Mouse (Mus musculus) heart, embryonic 15.5 days (tissue): ENCODE measurements around the gene Trip10. TPM values are rescaled to one million over a fixed set of nuclear protein-coding genes. Genes with fewer than 3 reads are reported as not detected.
A peak's percentile ranks its signal among the peaks of the same experiment; 100 is the strongest.
"Not testable (repeated sequence)": the region's sequence is repeated elsewhere in the genome, so short reads cannot be mapped to it uniquely, and the experiment has no call there.

Experiments
- ATAC-seq: fragments of 200-750 bp; cut with Nextera tagmentation; replicated peaks from 2 replicates; pipeline ENCODE4 v1.8.0; 2017; ENCODE audit warnings: low read depth, moderate TSS enrichment; ENCODE audit not compliant: insufficient number of reproducible peaks, insufficient read depth, low FRiP score
- H3K27ac ChIP-seq: fragments of 300-500 bp; sonication (generic); 2 replicates; pipeline ENCODE4 v1.5.1; 2015; ENCODE audit warnings: mild to moderate bottlenecking, inconsistent platforms
- H3K27me3 ChIP-seq: fragments of 300-500 bp; sonication (generic); 2 replicates; pipeline ENCODE4 v1.6.1; 2015; ENCODE audit warnings: inconsistent platforms
- H3K36me3 ChIP-seq: fragments of 300-500 bp; sonication (generic); 2 replicates; pipeline ENCODE4 v1.6.1; 2015; ENCODE audit warnings: mild to moderate bottlenecking, inconsistent platforms
- H3K4me1 ChIP-seq: fragments of 300-500 bp; sonication (generic); replicated peaks from 2 replicates; pipeline ENCODE4 v1.6.1; 2015; ENCODE audit warnings: inconsistent platforms
- H3K4me2 ChIP-seq: fragments of 300-500 bp; sonication (generic); 2 replicates; pipeline ENCODE4 v1.6.1; 2015; ENCODE audit warnings: inconsistent platforms, mild to moderate bottlenecking, moderate library complexity
- H3K4me3 ChIP-seq: fragments of 300-500 bp; sonication (generic); 2 replicates; pipeline ENCODE4 v1.5.1; 2015; ENCODE audit warnings: mild to moderate bottlenecking, inconsistent platforms
- H3K9ac ChIP-seq: fragments of 300-500 bp; sonication (generic); 2 replicates; pipeline ENCODE4 v1.6.1; 2015; ENCODE audit warnings: mild to moderate bottlenecking, inconsistent platforms
- H3K9me3 ChIP-seq: fragments of 300-500 bp; sonication (generic); replicated peaks from 2 replicates; pipeline ENCODE4 v1.6.1; 2016; ENCODE audit warnings: inconsistent platforms
- WGBS: fragments of 180-500 bp; shearing (Covaris S2); methylation state at CpG from one replicate; pipeline ENCODE4 v1.1.7; 2015; ENCODE audit warnings: mixed read lengths; 5-methylcytosine and 5-hydroxymethylcytosine counted together
- polyA plus RNA-seq: library from polyadenylated mRNA; unstranded; fragments of >200 nt; fragmentation: Nextera tagmentation; extraction: Ambion mirVana; gene quantifications from 2 replicates; pipeline ENCODE4 v1.2.1, GENCODE M21; 2015

Gene Trip10
- polyA plus RNA-seq, 1 experiment from 2014 or later, result 39.1 TPM

DNA sequence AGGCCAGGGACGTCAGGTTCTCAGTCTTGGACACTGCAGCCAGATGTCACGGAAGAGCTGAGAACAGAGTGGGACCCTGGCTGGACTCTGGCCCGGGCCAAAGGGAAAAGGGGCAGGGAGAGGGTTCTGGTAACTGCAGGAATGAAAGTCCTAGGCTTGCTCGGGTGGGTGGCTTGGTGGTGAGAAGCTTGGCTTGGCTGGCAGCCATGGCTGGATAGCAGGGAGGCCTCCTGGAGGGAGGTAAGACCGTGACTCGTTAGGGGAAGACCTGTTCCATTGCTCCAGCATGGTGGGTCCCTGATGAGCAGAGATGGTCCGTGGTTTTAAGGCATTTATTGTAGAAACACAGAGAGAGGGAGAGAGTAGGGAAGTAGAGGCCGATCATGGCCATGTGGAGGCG is 22.0 kb downstream of the Trip10 start:
- Histone ChIP-seq H3K4me2 (no peak overlapping the region), H3K27me3 (0 out of 2 replicates have a peak, but pooled peaks cover 7% of the 10 kb centered on the region), H3K4me1 (peaks cover 16% of the 10 kb centered on the region), H3K27ac (no peak overlapping the region), H3K9me3 (no peaks in the 10 kb centered on the region), H3K36me3 (no peaks in the 10 kb centered on the region), H3K9ac (no peak overlapping the region), H3K4me3 (no peak overlapping the region)
- no peak for ATAC-seq
- WGBS, result 46% methylated on average over 9 of the region's 9 CpGs

DNA sequence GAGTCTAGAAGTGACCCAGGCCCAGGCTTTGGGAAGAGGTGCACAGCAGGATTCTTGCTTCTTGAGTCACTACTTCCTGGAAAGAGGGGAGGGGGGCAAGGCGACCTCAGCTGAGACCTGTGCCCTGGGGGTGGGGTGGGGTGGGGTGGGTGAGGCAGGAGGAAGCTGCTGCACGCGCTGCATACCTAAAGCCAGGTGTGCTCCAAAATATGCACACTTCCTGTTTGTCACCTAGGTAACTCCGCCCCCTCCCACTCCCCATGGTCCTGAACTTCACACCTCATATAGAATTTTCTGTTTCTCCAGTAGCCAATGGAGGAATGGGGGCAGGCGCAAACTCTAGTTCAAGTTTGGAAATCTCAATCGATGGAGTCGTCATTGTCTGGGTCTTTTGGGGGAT is 24.6 kb downstream of the Trip10 start:
- Histone ChIP-seq H3K4me3 (no peak overlapping the region), H3K27ac (no peak overlapping the region), H3K27me3 (peaks cover 8% of the 10 kb centered on the region; the same call in 1 of the 2 replicates), H3K4me2 (no peak overlapping the region), H3K36me3 (no peaks in the 10 kb centered on the region), H3K4me1 (peaks cover 17% of the 10 kb centered on the region), H3K9me3 (no peaks in the 10 kb centered on the region), H3K9ac (no peak overlapping the region)
- WGBS, result 34% methylated on average over 7 of the region's 7 CpGs
- ATAC-seq, result no peak

DNA sequence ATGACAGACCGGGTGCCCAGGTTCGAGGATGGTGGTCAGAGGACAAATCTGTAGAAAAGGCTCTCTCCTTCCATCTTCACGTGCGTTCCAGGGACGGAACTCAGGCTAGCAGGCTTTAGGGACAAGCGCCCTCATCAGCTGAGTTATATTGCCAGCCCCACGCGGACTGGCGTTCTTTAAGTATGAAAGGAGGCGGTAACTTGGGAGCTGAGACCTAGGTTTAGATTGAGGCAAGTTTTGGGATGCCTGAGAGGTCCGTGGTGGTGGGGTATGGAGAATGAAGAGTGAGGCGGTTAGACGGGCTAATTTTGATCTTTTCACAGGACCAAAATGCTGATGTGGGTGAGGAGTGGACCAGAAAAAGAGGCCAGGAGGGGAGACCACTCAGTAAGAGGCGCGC is 25.4 kb downstream of the Trip10 start:
- no peaks in the 10 kb centered on the region for H3K36me3 ChIP-seq

DNA sequence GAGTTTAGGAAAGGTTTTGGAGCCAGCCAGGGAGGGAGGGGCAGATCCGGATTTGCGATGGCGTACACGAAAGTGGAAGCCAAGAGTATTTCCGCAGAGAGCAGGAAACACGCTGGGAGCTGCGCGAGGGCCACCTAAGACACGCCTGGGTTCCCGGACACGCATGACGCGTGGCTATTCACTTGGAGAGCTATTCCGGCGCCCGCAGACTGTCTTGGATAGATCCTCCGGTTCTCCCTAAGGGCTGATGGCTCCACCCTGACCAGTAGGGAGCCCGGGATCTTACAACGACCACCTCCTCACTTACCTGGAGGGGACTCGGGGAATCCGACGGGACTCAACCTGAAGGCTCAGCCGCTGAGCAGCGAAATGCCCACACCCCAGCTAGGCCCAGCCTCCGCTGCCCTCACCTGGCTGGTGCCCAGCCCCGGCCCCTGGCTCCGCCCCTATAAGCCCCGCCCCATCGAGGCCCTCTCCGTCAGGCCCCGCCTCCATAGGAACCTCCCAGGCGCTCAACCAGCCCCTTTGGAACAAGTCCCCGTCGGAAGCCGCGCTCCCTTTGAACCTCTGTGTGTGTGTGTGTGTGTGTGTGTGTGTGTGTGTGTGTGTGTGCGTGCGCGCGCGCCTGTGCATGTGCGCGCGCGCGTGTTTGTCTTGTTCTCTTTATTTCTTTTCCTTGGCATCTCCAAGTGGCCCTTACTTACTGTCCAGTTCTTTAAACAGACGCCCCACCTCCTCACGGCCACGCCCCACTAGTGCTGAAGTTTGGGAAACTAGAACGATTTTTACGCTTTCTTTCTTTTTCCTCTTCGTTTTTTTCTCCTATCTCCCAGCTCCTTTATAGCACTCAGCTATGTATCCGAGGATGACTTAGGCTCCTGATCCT is 26.1 kb downstream of the Trip10 start:
- Histone ChIP-seq H3K4me2 (peak overlapping the region; percentile 81), H3K36me3 (no peaks in the 10 kb centered on the region), H3K4me3 (peak overlapping the region; percentile 66), H3K27me3 (peaks cover 23% of the 10 kb centered on the region), H3K4me1 (peaks cover 17% of the 10 kb centered on the region), H3K27ac (0 out of 2 replicates have a peak overlapping the region, but pooled peaks have one; percentile 17), H3K9ac (peak overlapping the region; percentile 53), H3K9me3 (no peaks in the 10 kb centered on the region)
- ATAC-seq, result peak; percentile 78
- under 1% methylated on average over 51 of the region's 53 CpGs for WGBS

More for the DNA sequence above, 25.4 kb downstream of the Trip10 start:
- H3K4me1 ChIP-seq, result peaks cover 17% of the 10 kb centered on the region
- 5% methylated on average over 15 of the region's 15 CpGs for WGBS
- H3K9me3 ChIP-seq, result no peaks in the 10 kb centered on the region
- peak overlapping the region; percentile 81 for H3K4me2 ChIP-seq
- H3K9ac ChIP-seq, result peak overlapping the region; percentile 50
- 0 out of 2 replicates have a peak overlapping the region, but pooled peaks have one; percentile 17 for H3K27ac ChIP-seq
- ATAC-seq, result no peak
- peak overlapping the region; percentile 66 for H3K4me3 ChIP-seq
- H3K27me3 ChIP-seq, result peaks cover 16% of the 10 kb centered on the region; the same call in 1 of the 2 replicates

DNA sequence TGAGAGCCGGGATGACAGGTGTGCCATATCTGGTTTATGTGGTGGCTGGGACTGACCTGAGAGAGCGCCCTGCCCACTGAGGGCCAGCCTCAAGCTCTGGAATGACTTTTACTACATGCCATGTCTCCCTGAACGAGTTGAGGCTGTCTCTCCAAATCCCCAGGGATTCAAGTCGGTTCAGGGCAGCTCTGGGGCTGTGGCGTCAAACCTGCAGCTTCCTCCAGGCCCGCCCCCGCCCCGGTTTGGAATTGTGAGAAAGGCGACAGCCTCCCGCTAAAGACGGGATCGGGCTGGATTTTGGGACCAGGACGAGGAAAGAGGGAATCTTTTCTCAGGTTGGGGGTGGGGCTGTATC is 26.7 kb downstream of the Trip10 start:
- Histone ChIP-seq H3K4me1 (peaks cover 17% of the 10 kb centered on the region), H3K9me3 (no peaks in the 10 kb centered on the region), H3K9ac (peak overlapping the region; percentile 53; the same call in 1 of the 2 replicates), H3K27ac (no peak overlapping the region), H3K36me3 (no peaks in the 10 kb centered on the region), H3K4me2 (peak overlapping the region; percentile 81), H3K4me3 (peak overlapping the region; percentile 66), H3K27me3 (peaks cover 24% of the 10 kb centered on the region)
- no peak for ATAC-seq
- 4% methylated on average over 13 of the region's 13 CpGs for WGBS

DNA sequence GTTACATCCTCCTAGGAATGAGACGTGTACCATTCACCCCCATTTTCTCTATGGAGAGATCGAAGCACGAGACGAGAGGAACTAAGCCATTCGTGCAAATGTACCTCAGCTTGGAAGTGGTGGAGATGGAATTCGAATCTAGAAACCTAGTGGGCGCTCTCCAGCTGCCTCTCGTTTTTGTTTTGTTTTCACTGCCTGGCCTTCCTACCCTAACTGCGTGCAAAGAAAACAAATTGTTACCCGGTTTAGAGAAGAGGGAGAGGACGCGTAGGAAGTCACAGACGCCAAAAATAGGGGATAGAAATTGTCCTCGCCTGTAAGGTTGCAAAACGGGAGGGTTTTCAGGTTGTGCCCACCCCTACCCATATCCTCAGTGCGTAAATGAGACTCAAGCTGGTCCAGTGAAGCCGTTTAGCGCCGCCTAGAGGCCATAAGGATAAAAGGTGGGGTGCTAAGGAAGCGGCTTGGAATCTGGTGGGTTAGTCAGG is 27.4 kb downstream of the Trip10 start:
- Histone ChIP-seq H3K9me3 (no peaks in the 10 kb centered on the region), H3K4me2 (peak overlapping the region; percentile 81), H3K9ac (peak overlapping the region; percentile 53), H3K27ac (peak overlapping the region; percentile 56), H3K27me3 (peaks cover 24% of the 10 kb centered on the region), H3K36me3 (no peaks in the 10 kb centered on the region), H3K4me1 (peaks cover 17% of the 10 kb centered on the region), H3K4me3 (peak overlapping the region; percentile 66)
- WGBS, result under 1% methylated on average over 20 of the region's 20 CpGs
- ATAC-seq, result peak; percentile 43; the same call in 1 of the 2 replicates

DNA sequence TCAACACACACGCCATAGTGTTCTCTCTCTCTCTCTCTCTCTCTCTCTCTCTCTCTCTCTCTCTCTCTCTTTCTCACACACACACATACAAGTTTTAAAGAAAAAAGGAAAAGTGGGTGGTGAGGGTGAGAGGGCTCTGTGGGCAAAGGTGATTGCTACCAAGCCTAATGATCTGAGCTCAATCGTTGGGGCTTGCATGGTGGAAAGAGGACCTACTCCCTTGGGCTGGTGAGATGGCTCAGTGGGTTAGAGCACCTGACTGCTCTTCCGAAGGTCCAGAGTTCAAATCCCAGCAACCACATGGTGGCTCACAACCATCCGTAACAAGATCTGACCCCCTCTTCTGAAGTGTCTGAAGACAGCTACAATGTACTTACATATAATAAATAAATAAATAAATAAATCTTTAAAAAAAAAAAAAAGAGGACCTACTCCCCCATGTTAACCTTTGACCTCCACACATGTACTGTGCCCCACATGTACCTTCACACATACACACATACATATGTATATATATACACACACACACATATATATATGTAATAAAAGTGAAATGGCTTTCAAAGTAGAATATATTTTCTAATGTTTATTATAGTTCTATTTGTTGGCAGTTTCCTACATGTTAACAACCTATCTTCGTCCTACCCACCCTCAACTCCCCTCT is 28.5 kb downstream of the Trip10 start:
- not testable (repeated sequence) for H3K9me3 ChIP-seq, H3K27ac ChIP-seq, H3K36me3 ChIP-seq, H3K9ac ChIP-seq, H3K4me3 ChIP-seq, H3K4me2 ChIP-seq, ATAC-seq
- Histone ChIP-seq H3K27me3 (peaks cover 17% of the 10 kb centered on the region), H3K4me1 (peaks cover 17% of the 10 kb centered on the region)
- 75% methylated on average over 5 of the region's 5 CpGs for WGBS

DNA sequence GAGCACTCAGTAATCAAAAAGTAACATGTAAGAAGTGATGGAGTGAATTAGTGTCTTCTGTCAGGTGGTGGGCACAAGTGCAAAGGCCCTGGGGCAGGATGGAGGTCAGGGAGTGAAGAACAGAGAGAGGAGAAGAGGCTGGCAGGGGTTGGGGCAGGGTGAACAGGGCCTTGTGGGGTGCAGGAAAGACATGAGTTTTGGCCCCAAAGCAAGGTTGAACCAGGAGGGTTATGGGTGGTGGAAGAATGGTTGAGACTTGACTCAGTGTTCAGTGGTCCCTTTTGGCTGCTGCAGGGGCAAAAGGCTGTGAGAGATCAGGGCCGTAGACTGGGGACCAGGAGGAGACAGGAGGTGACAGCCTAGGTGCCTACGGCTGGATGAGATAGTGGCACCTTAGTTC is 29.3 kb downstream of the Trip10 start:
- Histone ChIP-seq H3K27me3 (peaks cover 17% of the 10 kb centered on the region), H3K9ac (no peak overlapping the region), H3K36me3 (no peaks in the 10 kb centered on the region), H3K27ac (no peak overlapping the region), H3K4me2 (no peak overlapping the region), H3K4me1 (peaks cover 17% of the 10 kb centered on the region), H3K9me3 (no peaks in the 10 kb centered on the region), H3K4me3 (no peak overlapping the region)
- no peak for ATAC-seq
- WGBS, result 63% methylated on average over 2 of the region's 2 CpGs

DNA sequence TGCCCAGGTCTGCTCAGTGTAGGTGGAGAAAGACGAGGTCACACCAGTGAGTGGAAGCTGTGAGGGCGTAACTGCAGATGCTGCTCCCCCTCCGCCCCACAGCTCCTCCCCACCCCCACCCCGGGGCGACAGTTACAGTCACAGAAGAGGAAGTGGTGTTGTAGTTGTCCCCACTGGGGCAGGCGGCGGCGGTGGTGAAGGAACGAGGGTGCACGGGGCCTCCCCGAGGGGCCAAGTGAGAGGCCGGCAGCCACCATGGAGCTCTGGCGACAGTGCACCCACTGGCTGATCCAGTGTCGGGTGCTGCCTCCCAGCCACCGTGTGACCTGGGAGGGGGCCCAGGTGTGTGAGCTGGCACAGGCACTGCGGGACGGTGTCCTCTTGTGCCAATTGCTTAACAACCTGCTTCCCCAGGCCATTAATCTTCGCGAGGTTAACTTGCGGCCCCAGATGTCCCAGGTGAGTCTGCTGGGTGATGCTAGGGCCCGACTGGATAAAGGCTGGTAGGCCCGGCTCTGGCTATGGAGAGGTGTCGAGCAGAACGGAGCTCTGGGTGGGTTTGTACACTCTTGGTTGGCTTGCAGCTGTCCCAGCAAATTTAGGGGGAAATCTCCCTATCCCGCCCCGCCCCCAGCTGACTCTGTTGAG is 29.8 kb downstream of the Trip10 start, which contains the start of gene Vav1:
Vav1 (plus strand) TSS at position 158 of the 648 bp plus-strand sequence.
- Histone ChIP-seq H3K4me2 (peak within 1 kb of the TSS; percentile 6; the same call in 1 of the 2 replicates), H3K4me1 (peaks cover 17% of the 10 kb centered on the region), H3K9ac (no peak within 1 kb of the TSS), H3K27ac (no peak within 1 kb of the TSS), H3K4me3 (peak within 1 kb of the TSS; percentile 31), H3K9me3 (no peaks in the 10 kb centered on the region), H3K36me3 (no peaks in the 10 kb centered on the region), H3K27me3 (peaks cover 17% of the 10 kb centered on the region)
- 42% methylated on average over 26 of the region's 26 CpGs for WGBS
- ATAC-seq, result no peak

DNA sequence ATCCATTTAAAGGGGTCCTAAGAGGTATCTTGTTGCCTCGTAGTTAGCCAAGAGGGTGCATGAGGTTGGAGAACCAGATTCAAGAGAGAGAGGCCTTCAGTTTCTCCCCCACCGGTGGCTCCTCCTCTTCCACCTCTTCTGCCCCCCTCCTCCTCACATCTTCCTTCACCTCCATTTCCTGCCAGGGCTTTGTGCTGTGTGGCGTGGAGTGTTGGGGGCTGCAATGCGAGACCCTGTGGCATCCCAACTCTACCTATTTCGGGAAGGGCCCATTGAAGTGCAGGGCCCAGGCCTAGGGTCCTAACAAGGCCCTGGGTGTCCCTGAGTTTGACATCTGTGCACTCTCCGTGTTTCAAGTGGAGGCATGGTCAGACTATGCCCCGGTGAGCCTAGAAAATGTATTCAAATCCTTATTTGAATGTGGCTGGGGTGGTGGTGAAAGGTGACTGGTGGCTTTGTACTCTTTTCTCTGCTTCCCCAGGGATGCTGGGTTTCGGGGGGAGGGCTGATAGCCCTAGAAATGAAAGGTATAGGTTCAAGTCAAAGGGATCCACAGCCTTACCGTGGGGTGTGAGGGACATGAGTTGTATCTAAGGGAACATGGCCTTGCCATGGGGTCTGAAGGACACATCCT is 30.5 kb downstream of the Trip10 start:
- Histone ChIP-seq H3K9me3 (no peaks in the 10 kb centered on the region), H3K4me3 (peak overlapping the region; percentile 31), H3K36me3 (no peaks in the 10 kb centered on the region), H3K4me1 (peaks cover 16% of the 10 kb centered on the region), H3K27me3 (peaks cover 17% of the 10 kb centered on the region), H3K9ac (no peak overlapping the region), H3K27ac (no peak overlapping the region), H3K4me2 (peak overlapping the region; percentile 6; the same call in 1 of the 2 replicates)
- ATAC-seq, result no peak
- WGBS, result 50% methylated on average over 9 of the region's 9 CpGs
